Mouse (Mus musculus): ENCODE results near the gene Gucy1b1.

DNA sequence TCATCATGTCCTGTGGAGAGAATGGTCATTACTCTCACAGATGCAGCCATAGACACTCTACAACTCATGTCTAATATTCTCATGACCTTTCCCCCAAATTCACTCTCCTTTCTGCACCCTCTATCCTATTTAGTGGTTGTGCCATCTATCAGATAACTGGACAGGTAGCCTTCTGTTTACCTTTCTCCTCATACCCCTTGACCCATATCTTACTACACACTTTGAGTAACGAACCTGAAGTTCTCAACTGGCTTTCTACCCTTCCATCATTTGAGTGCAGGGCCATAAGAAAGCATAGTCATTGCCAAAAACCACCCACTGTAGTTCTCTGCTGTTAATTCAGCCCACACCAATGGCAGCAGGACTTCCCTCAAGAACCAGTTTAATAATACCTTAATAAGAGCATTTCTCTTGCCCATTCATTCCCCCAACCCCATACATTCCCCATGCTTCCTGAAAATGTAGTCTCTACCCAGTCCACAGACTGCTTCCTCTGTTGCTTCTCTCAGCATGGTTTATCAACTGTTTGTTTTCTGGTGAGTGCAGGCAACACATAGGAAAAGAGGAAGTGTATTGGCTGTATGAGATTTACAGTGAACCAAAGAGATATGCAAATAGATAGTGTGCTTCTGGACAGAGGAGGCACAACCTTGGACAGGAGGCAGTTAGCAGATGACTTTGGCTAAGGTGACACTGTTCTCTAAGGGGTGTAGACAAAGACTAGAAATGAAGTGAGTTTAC, 44.3 kb downstream of the Gucy1b1 start:
- TF ChIP-seq CTCF (IDR thresholded peaks at IDR 0.05; ENCODE audit: control insufficient read depth, insufficient read depth, insufficient read length) (no peak), USF1 (IDR thresholded peaks at IDR 0.05; ENCODE audit: low read depth) (no peak), MYOD1 (IDR thresholded peaks at IDR 0.05; ENCODE audit: control insufficient read depth, insufficient read length, low read depth) (no peak), MAX (IDR thresholded peaks at IDR 0.05) (no peak), MYOG (IDR thresholded peaks at IDR 0.05; ENCODE audit: control insufficient read depth, extremely low read depth, insufficient read length) (no peak), FOSL1 (IDR thresholded peaks at IDR 0.05; ENCODE audit: insufficient read depth, low read length, poor library complexity, severe bottlenecking) (no peak)

Data from C2C12 (cell line).